Mouse (Mus musculus): ENCODE results near the gene D17Wsu92e.

The D17Wsu92e gene

GRCm38 (mm10) chr17:27746446-27746845 is 74.0 kb downstream of the D17Wsu92e start:
- DNase-seq (ENCODE audit: low spot score), result no peak

GRCm38 (mm10) chr17:27740961-27741360 is 79.5 kb downstream of the D17Wsu92e start:
- DNase-seq (ENCODE audit: low spot score), result no peak

DNA sequence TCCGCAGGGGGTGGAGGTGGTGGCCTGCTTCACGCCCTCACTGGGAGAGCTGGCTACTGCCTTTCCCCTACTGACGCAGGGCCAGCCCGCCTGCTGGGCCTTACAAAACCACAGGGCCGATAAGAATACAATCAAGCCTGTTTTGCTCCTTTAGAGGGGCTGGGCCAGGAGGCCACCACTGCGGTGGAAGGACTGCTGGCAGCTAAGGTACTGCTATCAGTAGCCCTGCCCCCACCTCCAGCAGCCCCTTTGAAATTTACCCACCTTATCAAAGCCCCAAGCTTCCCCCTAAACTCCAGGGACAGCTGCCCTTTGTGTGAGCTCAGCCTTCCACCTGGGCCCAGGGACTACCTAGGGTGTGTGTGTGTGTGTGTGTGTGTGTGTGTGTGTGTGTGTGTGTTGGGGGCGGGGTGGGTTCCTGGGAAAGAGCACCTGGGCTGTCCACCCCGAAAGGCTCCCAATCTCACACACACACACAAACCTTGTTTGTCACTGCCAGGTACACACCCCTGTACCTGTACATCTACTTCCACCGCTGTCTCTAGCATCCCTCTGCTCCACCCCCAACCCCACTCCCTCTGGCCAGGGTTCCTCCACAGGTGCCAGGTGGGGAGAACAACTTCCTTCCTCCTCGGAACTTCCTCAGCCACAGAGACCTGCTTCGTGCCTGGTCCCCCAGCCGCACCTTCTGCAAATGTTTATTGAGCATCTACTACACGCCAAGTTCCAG is 85.9 kb downstream of the D17Wsu92e start:
- DNase-seq (ENCODE audit: low spot score), result no peak

- DNase-seq (ENCODE audit: low spot score), result no peak
These were observed 87.8 kb downstream of the D17Wsu92e start for GRCm38 (mm10) chr17:27732694-27733093.

- no peak for DNase-seq (ENCODE audit: low spot score)
These were observed 88.3 kb downstream of the D17Wsu92e start for GRCm38 (mm10) chr17:27732152-27732551.

DNA sequence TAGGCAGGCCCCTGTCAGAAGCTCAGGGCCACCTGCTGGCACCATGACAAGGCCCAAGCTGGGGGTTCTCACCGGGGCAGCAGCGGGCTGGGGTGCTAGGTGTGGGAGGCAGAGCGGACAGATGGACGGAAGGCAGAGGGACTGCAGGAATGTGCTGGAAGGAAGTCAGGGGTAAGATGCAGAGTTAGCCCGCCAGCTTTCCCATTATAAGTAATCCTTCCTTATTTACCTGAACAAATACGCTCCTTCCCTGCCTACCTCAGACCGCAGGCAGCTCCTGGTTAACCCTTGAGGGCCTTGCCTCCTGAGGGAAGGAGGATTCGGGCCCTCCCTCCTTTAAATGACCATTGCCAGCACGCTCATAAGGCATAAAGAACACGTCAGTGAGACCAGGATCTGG is 91.7 kb downstream of the D17Wsu92e start, which contains the start of gene Spdef:
TSS of gene Spdef (minus strand) at position 186 of the 400 bp plus-strand sequence.
- no peak for DNase-seq (ENCODE audit: low spot score)

- no peak for DNase-seq (ENCODE audit: low spot score)
These were observed 93.9 kb downstream of the D17Wsu92e start for GRCm38 (mm10) chr17:27726527-27726926.

- no peak for DNase-seq (ENCODE audit: low spot score)
These were observed 95.0 kb downstream of the D17Wsu92e start for GRCm38 (mm10) chr17:27725412-27725811.

- no peak for DNase-seq (ENCODE audit: low spot score)
These were observed 95.4 kb downstream of the D17Wsu92e start for GRCm38 (mm10) chr17:27725011-27725410.

DNA sequence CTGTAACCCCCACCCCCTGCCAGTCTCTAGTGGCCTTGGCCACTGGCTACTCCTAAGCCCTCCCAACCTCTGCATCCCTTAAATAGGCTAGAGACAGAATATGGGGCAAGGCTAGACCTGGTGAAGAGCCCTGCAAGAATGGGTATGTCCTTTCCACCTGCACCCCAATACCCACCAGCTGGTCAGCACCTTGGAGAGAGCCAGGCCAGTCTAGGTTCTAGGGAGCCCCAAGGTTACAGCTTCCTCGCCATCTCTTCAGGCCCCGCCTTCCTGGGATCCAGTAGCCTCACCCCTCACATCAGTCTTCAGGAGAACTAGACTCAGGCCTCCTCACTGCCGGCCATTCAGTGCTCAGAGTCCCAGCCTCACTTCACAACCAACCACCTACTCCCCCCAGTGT is 96.1 kb downstream of the D17Wsu92e start:
- DNase-seq (ENCODE audit: low spot score), result no peak

- DNase-seq (ENCODE audit: low spot score), result no peak
These were observed 99.3 kb downstream of the D17Wsu92e start for GRCm38 (mm10) chr17:27721125-27721664.

GRCm38 (mm10) chr17:27720326-27720725 is 100.1 kb downstream of the D17Wsu92e start:
- no peak for DNase-seq (ENCODE audit: low spot score)

DNA sequence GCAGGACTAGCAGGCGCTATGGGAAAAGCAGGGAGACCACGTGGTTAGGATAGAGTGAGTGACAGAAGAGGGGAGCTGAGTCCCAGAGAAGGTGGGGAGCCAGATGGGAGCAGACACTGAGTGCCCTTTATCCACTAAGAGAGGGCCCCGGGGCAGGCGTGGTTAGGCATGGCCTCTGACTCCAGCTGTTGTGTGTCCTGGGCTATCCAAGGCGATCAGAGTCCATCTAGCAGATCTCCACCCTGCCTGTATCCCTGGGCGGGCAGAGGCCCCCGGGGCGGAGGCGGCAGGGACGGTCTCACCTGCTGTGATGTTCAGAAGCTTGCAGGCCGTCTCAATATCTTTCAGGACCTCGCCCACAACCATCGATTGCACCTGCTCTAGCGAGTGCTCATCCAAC is 100.8 kb downstream of the D17Wsu92e start:
- no peak for DNase-seq (ENCODE audit: low spot score)

DNA sequence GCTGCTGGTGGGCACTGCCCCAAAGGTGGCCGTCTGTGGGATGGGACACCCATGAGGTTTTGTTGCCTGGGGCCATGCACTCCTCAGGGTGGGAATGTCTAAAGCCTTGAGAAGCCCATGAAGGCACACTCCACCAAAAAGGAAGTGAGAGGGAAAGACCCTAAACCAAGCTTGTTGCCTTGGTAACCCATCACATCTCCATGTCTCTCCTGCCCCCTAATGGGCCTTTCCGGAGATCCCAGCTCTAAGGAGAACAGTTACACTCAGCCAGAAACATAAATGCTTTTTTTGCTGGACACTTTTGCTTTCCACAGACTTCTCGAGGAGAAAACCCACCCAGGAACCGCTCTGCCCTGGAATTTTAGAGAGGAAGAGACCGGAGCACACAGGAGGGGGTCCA is 102.2 kb downstream of the D17Wsu92e start:
- DNase-seq (ENCODE audit: low spot score), result peak; percentile 62

DNA sequence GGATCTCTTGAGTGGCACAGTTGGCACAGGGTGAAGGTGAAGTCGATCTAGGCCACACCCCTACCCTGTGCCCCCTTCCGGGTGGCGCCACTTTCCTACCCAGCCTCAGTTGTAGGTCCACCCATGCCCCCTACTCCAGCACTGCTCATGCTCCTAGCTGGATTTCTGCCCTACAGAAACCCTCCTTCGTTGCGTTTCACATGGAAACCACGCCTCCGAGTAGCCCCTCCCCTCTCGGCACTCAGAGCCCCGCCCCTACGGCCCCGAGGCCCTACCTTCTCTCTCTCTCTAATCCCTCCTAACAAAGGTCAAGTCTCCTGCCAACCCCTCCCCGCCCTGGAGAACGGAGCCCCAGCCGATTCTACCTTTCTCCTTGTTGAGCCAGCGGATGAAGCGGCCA is 103.6 kb downstream of the D17Wsu92e start:
- peak; percentile 70 for DNase-seq (ENCODE audit: low spot score)

DNA sequence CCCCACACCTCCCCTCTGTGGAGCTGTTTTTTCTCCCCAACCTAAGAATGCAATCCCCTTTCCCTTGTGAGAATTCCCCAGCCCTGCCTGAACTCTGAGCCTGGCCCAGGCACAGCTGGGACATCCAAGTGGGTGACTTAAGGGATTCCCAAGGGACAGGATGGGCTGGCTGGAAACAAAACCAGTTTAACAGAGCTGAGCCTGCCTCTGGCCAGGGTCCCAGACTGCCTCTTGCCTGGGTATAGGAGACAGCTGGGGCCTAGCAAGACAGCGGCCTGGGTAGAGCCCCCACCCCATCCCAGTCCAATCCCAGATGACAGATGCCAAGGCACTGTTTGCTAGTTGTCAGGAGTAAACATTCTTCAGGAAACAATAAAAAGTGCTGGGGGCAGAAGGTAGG is 107.6 kb downstream of the D17Wsu92e start:
- DNase-seq (ENCODE audit: low spot score), result no peak

- DNase-seq (ENCODE audit: low spot score), result no peak
These were observed 110.8 kb downstream of the D17Wsu92e start for GRCm38 (mm10) chr17:27709650-27710049.

DNA sequence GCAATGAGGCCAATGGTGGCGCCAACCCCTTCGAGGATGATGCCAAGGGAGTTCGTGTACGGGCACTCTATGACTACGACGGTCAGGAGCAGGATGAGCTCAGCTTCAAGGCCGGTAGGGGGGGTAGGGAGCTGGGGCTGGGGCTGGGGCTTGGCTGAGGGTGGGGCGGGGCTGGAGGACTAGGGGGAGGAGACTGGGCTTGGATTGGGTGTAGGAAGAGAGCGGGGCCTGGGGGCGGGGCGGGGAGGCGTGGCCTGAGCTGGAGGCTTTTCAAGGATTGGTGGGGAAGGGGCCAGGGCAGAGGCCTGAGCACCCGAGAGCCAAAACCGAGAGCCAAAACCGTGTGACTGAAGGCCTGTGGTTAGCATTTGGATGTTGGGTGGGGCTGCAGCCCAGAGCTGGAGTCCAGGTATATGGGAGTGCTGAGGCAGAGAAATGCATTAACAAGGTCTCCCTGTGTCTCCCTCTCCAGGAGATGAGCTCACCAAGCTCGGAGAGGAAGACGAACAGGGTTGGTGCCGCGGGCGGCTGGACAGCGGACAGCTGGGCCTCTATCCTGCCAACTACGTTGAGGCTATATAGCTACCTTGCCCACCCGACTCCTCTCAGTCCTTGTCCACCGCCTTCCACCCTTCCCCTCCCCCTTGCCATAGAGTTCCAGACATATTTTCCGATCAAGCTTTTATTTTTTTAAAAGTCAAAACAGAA is 112.3 kb downstream of the D17Wsu92e start:
- peak; percentile 80 for DNase-seq (ENCODE audit: low spot score)

- no peak for DNase-seq (ENCODE audit: low spot score)
These were observed 114.8 kb downstream of the D17Wsu92e start for GRCm38 (mm10) chr17:27705661-27706060.

- DNase-seq (ENCODE audit: low spot score), result peak; percentile 66
These were observed 116.4 kb downstream of the D17Wsu92e start for GRCm38 (mm10) chr17:27703961-27704621.

- DNase-seq (ENCODE audit: low spot score), result peak; percentile 86
These were observed 117.9 kb downstream of the D17Wsu92e start for GRCm38 (mm10) chr17:27702518-27702917.

DNA sequence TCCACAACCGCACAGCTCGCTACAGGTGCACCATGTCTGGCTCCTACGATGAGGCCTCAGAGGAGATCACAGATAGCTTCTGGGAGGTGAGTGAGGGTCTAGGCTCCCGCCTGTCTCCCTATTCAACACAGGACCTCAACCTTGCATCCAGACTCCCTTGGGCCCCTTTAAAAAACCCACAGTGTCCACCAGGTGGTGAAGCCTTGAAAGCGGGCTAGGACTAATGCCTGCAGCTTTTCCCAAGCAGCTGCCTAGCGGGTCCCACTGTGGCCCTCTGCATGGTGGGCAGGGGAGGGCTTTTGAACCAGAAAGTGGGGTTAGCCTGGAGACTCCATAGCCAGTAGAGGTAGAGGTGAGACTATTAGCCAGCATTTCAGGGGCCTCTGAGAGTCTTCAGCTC is 118.6 kb downstream of the D17Wsu92e start:
- no peak for DNase-seq (ENCODE audit: low spot score)

Data from embryo, embryonic 10 days (tissue).